Mouse (Mus musculus) midbrain, embryonic 12.5 days (tissue): Measurements from ENCODE around the gene Uox. TPM values are rescaled to one million over a fixed set of nuclear protein-coding genes. Genes with fewer than 3 reads are reported as not detected.

ENCODE experiments used
- ATAC-seq: fragments of 200-750 bp; cut with Nextera tagmentation; 2 replicates; pipeline ENCODE4 v1.8.0; 2017; ENCODE audit warnings: low read depth, moderate TSS enrichment, moderate library complexity; ENCODE audit not compliant: low FRiP score
- H3K27ac ChIP-seq: fragments of 300-500 bp; sonication (generic); replicated peaks from 2 replicates; pipeline ENCODE4 v1.5.1; 2016; ENCODE audit warnings: mild to moderate bottlenecking
- H3K27me3 ChIP-seq: fragments of 300-500 bp; sonication (generic); 2 replicates; pipeline ENCODE4 v1.6.1; 2016; ENCODE audit warnings: mild to moderate bottlenecking
- H3K36me3 ChIP-seq: fragments of 300-500 bp; sonication (generic); 2 replicates; pipeline ENCODE4 v1.6.1; 2016
- H3K4me1 ChIP-seq: fragments of 300-500 bp; sonication (generic); 2 replicates; pipeline ENCODE4 v1.6.1; 2016
- H3K4me2 ChIP-seq: fragments of 300-500 bp; sonication (generic); replicated peaks from 2 replicates; pipeline ENCODE4 v1.6.1; 2016; ENCODE audit warnings: mild to moderate bottlenecking, moderate library complexity
- H3K4me3 ChIP-seq: fragments of 300-500 bp; sonication (generic); 2 replicates; pipeline ENCODE4 v1.5.1; 2016; ENCODE audit warnings: mild to moderate bottlenecking
- H3K9ac ChIP-seq: fragments of 300-500 bp; sonication (generic); replicated peaks from 2 replicates; pipeline ENCODE4 v1.6.1; 2016; ENCODE audit warnings: mild to moderate bottlenecking, moderate library complexity
- H3K9me3 ChIP-seq: fragments of 300-500 bp; sonication (generic); 2 replicates; pipeline ENCODE4 v1.6.1; 2016; ENCODE audit warnings: mild to moderate bottlenecking
- WGBS: fragments of 180-500 bp; shearing (Covaris S2); methylation state at CpG from one replicate; pipeline ENCODE4 v1.1.7; 2016; 5-methylcytosine and 5-hydroxymethylcytosine counted together
- polyA plus RNA-seq: library from polyadenylated mRNA; unstranded; fragments of >200 nt; fragmentation: Nextera tagmentation; extraction: Ambion mirVana; gene quantifications from 2 replicates; pipeline ENCODE4 v1.2.1, GENCODE M21; 2016

Gene Uox
- polyA plus RNA-seq, 1 experiment from 2014 or later: not detected

GRCm38 (mm10) chr3:146611261-146611660 is 41.0 kb downstream of the Uox start:
- Histone ChIP-seq H3K9ac (no peak overlapping the region), H3K36me3 (no peaks in the 10 kb centered on the region), H3K27me3 (no peaks in the 10 kb centered on the region), H3K4me1 (no peaks in the 10 kb centered on the region), H3K4me2 (no peak overlapping the region), H3K9me3 (no peaks in the 10 kb centered on the region), H3K27ac (no peak overlapping the region), H3K4me3 (no peak overlapping the region)
- WGBS: 82% methylated on average over 4 of the region's 4 CpGs
- no peak for ATAC-seq

- Histone ChIP-seq H3K36me3 (no peaks in the 10 kb centered on the region), H3K9ac (no peak overlapping the region), H3K27me3 (no peaks in the 10 kb centered on the region), H3K9me3 (no peaks in the 10 kb centered on the region), H3K4me3 (no peak overlapping the region), H3K27ac (no peak overlapping the region), H3K4me1 (no peaks in the 10 kb centered on the region), H3K4me2 (no peak overlapping the region)
- no peak for ATAC-seq
- 88% methylated on average over 4 of the region's 4 CpGs for WGBS
Observed at GRCm38 (mm10) chr3:146611821-146612220, 41.6 kb downstream of the Uox start.

GRCm38 (mm10) chr3:146615496-146615895 is 45.3 kb downstream of the Uox start, which contains the start of gene Dnase2b:
Dnase2b (minus strand) TSS chr3:146615596.
- no peaks in the 10 kb centered on the region for H3K9me3 ChIP-seq

GRCm38 (mm10) chr3:146616533-146617283 is 46.5 kb downstream of the Uox start:
- no peak overlapping the region for H3K4me2 ChIP-seq
- H3K36me3 ChIP-seq: no peaks in the 10 kb centered on the region
- no peaks in the 10 kb centered on the region for H3K9me3 ChIP-seq
- no peak overlapping the region for H3K27ac ChIP-seq
- ATAC-seq: no peak
- no peak overlapping the region; the same call in 1 of the 2 replicates for H3K9ac ChIP-seq
- H3K4me1 ChIP-seq: no peaks in the 10 kb centered on the region
- no peaks in the 10 kb centered on the region for H3K27me3 ChIP-seq
- 76% methylated on average over 5 of the region's 5 CpGs for WGBS
- H3K4me3 ChIP-seq: no peak overlapping the region

More at GRCm38 (mm10) chr3:146615496-146615895, 45.3 kb downstream of the Uox start, which contains the start of gene Dnase2b:
- Histone ChIP-seq H3K4me2 (no peak within 1 kb of the TSS), H3K4me1 (no peaks in the 10 kb centered on the region), H3K4me3 (no peak within 1 kb of the TSS), H3K27me3 (no peaks in the 10 kb centered on the region), H3K27ac (no peak within 1 kb of the TSS), H3K9ac (no peak within 1 kb of the TSS), H3K36me3 (no peaks in the 10 kb centered on the region)
- 92% methylated on average over 4 of the region's 4 CpGs for WGBS
- ATAC-seq: no peak

- Histone ChIP-seq H3K4me3 (no peak overlapping the region), H3K36me3 (no peaks in the 10 kb centered on the region), H3K27me3 (no peaks in the 10 kb centered on the region), H3K9ac (no peak overlapping the region), H3K4me2 (no peak overlapping the region), H3K4me1 (no peaks in the 10 kb centered on the region), H3K27ac (no peak overlapping the region), H3K9me3 (no peaks in the 10 kb centered on the region)
- ATAC-seq: no peak
Observed at GRCm38 (mm10) chr3:146617946-146618345, 47.7 kb downstream of the Uox start.

- Histone ChIP-seq H3K9me3 (no peaks in the 10 kb centered on the region), H3K4me3 (no peak overlapping the region), H3K4me1 (no peaks in the 10 kb centered on the region), H3K36me3 (no peaks in the 10 kb centered on the region), H3K27ac (no peak overlapping the region), H3K9ac (no peak overlapping the region), H3K4me2 (no peak overlapping the region), H3K27me3 (no peaks in the 10 kb centered on the region)
- 84% methylated on average over 4 of the region's 4 CpGs for WGBS
- ATAC-seq: no peak
Observed at GRCm38 (mm10) chr3:146618357-146618756, 48.1 kb downstream of the Uox start.

- no peak overlapping the region for H3K9ac ChIP-seq
- no peak overlapping the region for H3K4me3 ChIP-seq
- H3K36me3 ChIP-seq: no peaks in the 10 kb centered on the region
- 88% methylated on average over 10 of the region's 10 CpGs for WGBS
- H3K27me3 ChIP-seq: no peaks in the 10 kb centered on the region
- no peak overlapping the region for H3K4me2 ChIP-seq
- no peak overlapping the region for H3K27ac ChIP-seq
- ATAC-seq: no peak
- no peaks in the 10 kb centered on the region for H3K4me1 ChIP-seq
- no peaks in the 10 kb centered on the region for H3K9me3 ChIP-seq
Observed at GRCm38 (mm10) chr3:146620101-146620500, 49.9 kb downstream of the Uox start.

- Histone ChIP-seq H3K27me3 (no peaks in the 10 kb centered on the region), H3K4me1 (no peaks in the 10 kb centered on the region), H3K9ac (no peak overlapping the region), H3K4me2 (no peak overlapping the region), H3K9me3 (no peaks in the 10 kb centered on the region), H3K4me3 (no peak overlapping the region), H3K27ac (no peak overlapping the region), H3K36me3 (no peaks in the 10 kb centered on the region)
- 90% methylated on average over 14 of the region's 14 CpGs for WGBS
- ATAC-seq: no peak
Observed at GRCm38 (mm10) chr3:146620555-146621249, 50.5 kb downstream of the Uox start.

GRCm38 (mm10) chr3:146621966-146622365 is 51.7 kb downstream of the Uox start:
- whole genome bisulfite sequencing: 83% methylated on average over 11 of the region's 11 CpGs
- Histone ChIP-seq H3K9ac (no peak overlapping the region), H3K36me3 (no peaks in the 10 kb centered on the region), H3K27ac (no peak overlapping the region), H3K4me1 (no peaks in the 10 kb centered on the region), H3K9me3 (no peaks in the 10 kb centered on the region), H3K4me2 (no peak overlapping the region), H3K27me3 (no peaks in the 10 kb centered on the region), H3K4me3 (no peak overlapping the region)
- no peak for ATAC-seq

- Histone ChIP-seq H3K9me3 (no peaks in the 10 kb centered on the region), H3K9ac (no peak overlapping the region), H3K4me2 (no peak overlapping the region), H3K4me1 (no peaks in the 10 kb centered on the region), H3K27me3 (no peaks in the 10 kb centered on the region), H3K36me3 (no peaks in the 10 kb centered on the region), H3K27ac (no peak overlapping the region), H3K4me3 (no peak overlapping the region)
- WGBS: 96% methylated on average over 4 of the region's 4 CpGs
- no peak for ATAC-seq
Observed at GRCm38 (mm10) chr3:146625766-146626165, 55.5 kb downstream of the Uox start.

- no peaks in the 10 kb centered on the region for H3K36me3 ChIP-seq
- H3K27me3 ChIP-seq: no peaks in the 10 kb centered on the region
- H3K4me3 ChIP-seq: no peak overlapping the region
- 76% methylated on average over 8 of the region's 8 CpGs for WGBS
- no peak overlapping the region for H3K27ac ChIP-seq
- H3K4me1 ChIP-seq: no peaks in the 10 kb centered on the region
- no peak overlapping the region for H3K4me2 ChIP-seq
- no peaks in the 10 kb centered on the region for H3K9me3 ChIP-seq
- H3K9ac ChIP-seq: no peak overlapping the region
- no peak for ATAC-seq
Observed at GRCm38 (mm10) chr3:146628227-146628982, 58.2 kb downstream of the Uox start.

- Histone ChIP-seq H3K9me3 (no peaks in the 10 kb centered on the region), H3K27me3 (no peaks in the 10 kb centered on the region), H3K36me3 (no peaks in the 10 kb centered on the region), H3K27ac (no peak overlapping the region), H3K4me1 (no peaks in the 10 kb centered on the region), H3K4me3 (no peak overlapping the region), H3K4me2 (no peak overlapping the region), H3K9ac (no peak overlapping the region)
- 89% methylated on average over 5 of the region's 5 CpGs for WGBS
- no peak for ATAC-seq
Observed at GRCm38 (mm10) chr3:146632506-146632905, 62.3 kb downstream of the Uox start.
